Mouse (Mus musculus) T-helper 17 cell (primary cell): ENCODE measurements around the gene Olfr618.
"Not testable (repeated sequence)": the region's sequence is repeated elsewhere in the genome, so short reads cannot be mapped to it uniquely, and the experiment has no call there.

ENCODE experiments used
- in situ Hi-C, 2 experiments: fragments of 300-600 bp; cut with MboI, MseI; formaldehyde crosslinking; loops; 1 replicate in 1 of 2; 2 replicates in 1 of 2; pipeline ENCODE4 v1.15.1; 2025; ENCODE audit warnings: high pct_unique_total_duplicates in 2 of 2

Gene Olfr618

DNA sequence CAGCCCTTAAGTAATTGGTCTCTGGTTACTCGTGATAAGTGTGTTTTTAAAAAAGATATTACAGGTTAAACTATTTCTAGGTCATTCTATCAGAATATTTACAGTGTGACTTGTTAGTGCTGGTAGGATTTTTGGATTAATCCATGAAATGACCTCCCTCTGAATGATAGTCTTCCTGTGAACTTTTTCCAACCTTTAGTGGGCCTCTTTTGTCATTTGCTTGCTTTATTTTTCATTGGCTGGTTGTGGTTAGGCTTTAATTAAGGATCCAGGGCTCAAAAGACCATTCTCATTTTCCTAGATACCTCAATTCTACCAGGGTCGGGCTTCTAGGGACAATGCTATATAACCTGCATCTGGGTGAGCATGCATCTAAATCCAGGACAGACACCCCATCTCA, at the start of gene Olfr618:
Olfr618 (plus strand) TSS at position 301 of the 400 bp plus-strand sequence.
- in situ Hi-C loops = no loop called here

DNA sequence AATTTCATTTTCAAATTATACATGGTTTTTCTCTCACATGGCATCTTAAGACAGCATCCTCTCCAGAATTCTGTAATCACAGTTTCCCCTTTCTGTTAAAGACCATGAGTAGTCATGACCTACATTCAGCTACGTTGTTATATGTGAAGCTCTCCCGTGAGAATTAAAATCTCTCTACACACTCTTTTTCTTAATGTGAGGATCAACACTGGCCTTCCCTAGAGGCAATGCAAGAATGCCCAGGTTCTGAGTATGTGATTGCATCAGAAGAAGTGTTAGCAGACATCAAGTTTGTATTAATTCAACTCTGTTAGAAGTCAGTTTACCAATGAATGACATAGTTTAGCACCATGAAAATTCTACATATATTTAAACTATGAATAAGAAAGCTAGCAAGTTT, 47.3 kb upstream of the Olfr618 start, which contains the start of gene Olfr612:
Olfr612 (minus strand) TSS at position 101 of the 400 bp plus-strand sequence.
- in situ Hi-C loops = not testable (repeated sequence)

DNA sequence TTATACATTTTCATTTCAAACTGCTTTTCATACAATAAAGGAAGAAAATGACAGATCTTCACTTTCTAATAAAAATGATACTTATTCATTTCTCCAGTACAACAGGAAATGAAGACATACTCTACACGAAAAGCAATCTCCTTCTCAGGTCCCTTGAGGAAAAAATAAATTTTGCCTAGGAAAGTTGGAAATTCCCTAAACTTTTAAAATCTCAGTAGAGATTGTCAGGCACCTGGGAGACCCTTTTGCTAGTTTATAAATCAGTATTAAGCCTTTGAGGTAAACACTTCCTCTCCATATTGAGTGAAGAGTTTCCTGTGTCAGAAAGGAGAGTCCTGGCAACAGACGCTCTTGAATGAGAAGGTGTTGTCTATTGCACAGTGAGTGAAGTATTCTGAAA, 42.1 kb upstream of the Olfr618 start, which contains the start of gene Olfr613:
Olfr613 (plus strand) TSS at position 301 of the 400 bp plus-strand sequence.
- in situ Hi-C loops = no loop called here

DNA sequence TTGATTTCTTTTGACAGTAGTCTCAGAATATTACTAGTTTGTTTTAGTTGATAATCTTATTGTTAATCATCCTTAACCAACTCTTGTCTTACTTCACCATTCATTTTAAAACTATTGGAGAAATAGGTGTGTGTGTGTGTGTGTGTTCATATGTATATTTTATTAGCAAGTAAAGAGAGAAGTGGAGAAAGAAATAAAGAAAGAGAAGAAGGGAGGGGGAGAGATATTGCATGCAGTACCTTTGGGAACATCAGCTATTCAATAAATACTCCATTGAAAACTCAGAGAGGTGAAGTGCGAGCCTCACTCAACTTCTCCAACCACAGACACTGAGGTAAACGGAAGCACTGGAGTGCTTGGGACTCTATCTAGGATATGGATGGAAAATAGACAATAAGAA, 34.1 kb upstream of the Olfr618 start, which contains the start of gene Olfr615:
Olfr615 (plus strand) TSS at position 301 of the 400 bp plus-strand sequence.
- in situ Hi-C loops = no loop called here

DNA sequence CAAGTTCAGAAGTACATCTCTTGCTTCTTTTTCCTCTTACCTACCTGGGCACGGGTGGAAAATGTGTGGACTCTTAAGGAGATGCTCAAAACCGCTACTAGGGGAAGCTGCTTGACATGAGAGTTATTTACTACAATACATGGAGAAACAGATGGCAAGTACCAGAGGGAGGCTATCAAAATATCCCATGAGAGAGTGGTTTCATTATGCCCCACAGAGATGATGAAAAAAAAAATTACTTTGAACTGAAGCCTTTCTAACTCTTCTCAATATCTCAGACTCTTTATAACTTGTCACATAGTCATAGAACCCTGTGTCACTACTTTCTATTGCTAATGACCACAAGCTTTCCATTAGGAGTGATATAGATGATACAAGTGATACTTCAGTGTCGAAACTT, 20.9 kb upstream of the Olfr618 start, which contains the start of gene Olfr616:
Olfr616 (minus strand) TSS at position 101 of the 400 bp plus-strand sequence.
- in situ Hi-C loops = no loop called here

DNA sequence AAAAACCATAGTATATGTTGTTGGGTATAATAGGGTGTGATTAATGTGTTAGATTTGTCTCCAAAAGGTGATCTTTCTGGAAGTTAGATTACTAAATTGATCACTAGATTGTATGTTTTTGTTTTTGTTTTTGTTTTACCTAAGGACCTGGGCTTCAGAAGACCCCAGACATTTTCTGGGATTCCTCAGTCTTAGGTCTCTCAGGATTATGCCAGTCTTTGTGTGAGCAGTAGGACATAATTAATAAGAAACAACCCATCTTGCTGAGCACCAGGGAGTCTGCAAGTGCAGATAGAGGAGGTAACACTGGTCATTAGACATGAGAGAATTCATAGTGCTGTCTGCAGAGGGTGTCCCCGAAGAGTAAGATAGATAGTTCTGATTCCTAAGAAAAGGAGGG, 17.1 kb upstream of the Olfr618 start, which contains the start of gene Olfr617:
Olfr617 (plus strand) TSS at position 301 of the 400 bp plus-strand sequence.
- in situ Hi-C loops = no loop called here

DNA sequence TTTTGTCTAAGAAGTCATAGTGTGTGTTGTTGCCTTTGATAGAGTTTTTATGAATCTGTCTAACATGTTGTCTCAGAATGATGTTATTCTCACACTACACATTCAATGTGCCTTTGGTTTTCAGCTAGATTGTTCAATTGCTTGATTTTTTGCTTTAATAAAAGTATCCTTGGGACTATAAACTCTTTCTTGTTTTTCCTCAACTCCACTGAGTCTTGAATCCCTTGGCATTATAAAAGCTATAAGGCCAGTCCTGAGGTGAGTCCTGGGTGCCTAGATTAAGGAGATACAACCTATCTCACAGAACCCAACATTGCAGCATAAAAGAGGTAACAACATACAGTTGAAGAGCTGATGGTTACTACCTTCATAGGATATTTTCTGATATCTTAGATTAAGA, 10.4 kb downstream of the Olfr618 start, which contains the start of gene Olfr619:
Olfr619 (plus strand) TSS at position 301 of the 400 bp plus-strand sequence.
- in situ Hi-C loops = no loop called here

DNA sequence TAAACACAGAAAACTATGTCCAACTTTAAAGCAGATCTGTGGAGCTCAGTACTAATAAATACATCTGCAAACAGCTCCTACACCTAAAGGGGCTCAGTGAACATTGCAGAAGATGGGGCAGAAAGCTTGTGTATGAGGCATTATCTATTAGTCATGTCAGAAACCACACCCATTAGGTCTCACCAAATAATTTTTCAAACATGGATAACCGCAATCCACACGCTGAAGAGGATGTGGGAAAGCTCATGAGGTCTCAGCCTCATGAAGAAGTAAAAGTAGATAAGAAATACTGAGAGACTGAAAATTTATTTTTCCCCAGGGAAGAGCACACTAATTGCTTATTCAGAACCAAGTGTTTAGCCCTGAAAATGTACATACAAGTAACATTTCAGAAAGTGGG, 17.5 kb downstream of the Olfr618 start:
- in situ Hi-C loops = no loop called here

DNA sequence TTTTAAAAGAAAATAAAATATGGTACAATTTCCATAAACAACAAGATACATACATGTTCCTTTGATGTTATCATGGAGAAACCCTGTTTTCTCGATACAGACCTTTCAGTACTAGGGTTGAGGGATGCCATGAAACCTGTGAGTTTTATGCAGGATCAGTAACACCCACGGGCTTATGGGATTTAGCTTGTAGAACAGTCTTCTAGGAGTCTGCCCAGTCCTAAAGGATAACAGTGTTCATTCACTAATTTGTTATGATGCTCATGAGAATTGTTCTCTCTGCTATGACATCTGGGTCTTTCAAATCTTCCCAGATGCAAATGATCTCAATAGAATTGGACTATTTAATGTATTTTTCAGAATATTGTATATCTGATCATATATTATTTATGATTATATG, 22.5 kb downstream of the Olfr618 start, which contains the start of gene Olfr620:
Olfr620 (minus strand) TSS at position 101 of the 400 bp plus-strand sequence.
- in situ Hi-C loops = no loop called here

DNA sequence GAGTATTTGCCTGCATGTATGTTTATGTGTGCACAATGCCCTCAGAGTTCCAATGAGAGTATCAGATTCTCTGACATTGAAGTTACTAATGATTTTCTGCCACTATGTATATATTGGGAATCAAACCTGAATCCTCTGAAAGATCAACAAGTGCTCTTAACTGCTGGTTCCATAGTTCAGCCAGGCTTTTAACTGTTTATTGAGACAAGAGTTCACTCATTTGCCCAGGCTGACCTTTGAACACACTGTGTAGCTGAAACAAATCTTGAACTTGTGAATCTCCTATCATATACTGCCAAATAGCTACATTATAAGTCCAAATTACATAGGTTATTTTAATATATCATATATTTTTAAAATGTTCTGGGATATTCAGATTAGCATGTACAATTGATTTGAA, 46.9 kb downstream of the Olfr618 start:
- in situ Hi-C loops = no loop called here

DNA sequence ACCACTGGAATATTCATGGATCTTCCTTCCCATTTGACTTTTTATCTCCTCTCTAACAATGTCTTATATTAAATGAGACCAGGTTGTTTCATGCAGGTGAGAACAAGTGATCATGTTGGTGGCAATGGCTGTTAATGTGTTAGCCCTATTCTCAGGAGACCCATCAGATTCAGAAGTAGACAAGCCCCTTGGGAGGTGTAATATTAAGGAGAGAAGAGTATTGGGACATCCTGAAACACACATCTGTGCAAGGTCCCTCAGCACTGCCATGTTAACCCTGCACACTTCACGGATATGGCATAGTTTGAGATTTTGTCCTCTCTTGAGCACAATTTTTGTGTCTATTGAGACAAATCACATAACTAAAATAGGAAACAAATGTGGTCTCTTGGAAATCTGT, 52.7 kb downstream of the Olfr618 start, which contains the start of gene Olfr622:
Olfr622 (minus strand) TSS at position 101 of the 400 bp plus-strand sequence.
- in situ Hi-C loops = no loop called here

DNA sequence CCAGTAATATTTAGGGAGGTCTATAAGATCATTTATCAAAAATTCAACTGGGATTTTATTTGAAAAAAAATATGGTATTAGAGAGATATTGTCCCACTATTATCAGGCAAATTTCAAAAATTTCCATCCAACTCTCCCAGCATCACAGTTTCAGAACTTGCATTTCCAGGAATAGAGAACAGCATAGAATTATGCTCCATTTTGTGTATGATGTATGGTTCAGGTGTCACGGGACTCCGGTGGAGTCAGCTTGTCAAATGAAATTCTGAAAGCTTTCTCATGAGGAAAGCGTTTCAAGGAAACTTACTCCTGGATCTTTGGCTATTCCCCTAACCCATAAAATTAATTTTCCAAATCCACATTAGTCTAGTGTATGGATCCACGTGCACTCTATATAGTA, 54.2 kb downstream of the Olfr618 start:
- in situ Hi-C loops = no loop called here
